11 mouse cellular contexts compared by ENCODE assay signal in the genomic region with DNA sequence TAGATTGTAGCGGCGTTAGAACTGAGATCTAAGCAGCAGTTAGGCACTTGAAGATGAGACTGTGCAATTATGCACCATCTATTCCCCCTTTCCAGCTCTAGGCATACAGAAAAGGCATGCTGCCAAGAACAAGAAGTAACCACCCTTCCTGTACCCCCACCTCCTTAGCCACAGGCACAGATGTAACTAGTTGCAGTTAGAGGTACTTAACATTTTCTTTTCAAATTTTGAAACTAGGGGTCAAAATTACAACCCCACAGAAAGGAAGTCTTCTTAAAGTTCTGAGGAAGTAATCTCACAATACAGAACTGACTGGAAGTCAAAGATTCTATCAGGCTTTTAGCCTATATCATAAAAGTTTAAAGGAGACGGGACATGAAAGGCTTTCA. TPM values are rescaled to one million over a fixed set of nuclear protein-coding genes. Genes with fewer than 3 reads are reported as not detected.
A peak's percentile ranks its signal among the peaks of the same experiment; 100 is the strongest.
DNase-seq lines count a peak whose midpoint lies in the region; ATAC-seq lines count a peak whose summit lies in the region.
"Had no signal": no experiment of that assay in that cellular context is flagged by ENCODE, and none has a peak within 500 bp of the region (broad histone marks: within the 10 kb centered on the region; RNA-seq: fewer than 3 reads in every experiment).

No protein-coding gene starts in this region.

- H3K27me3 ChIP-seq in heart, embryonic 15.5 days: 0 out of 2 replicates have a peak, but pooled peaks cover 6% of the 10 kb centered on the region
- peaks cover 44% of the 10 kb centered on the region for H3K27me3 ChIP-seq in midbrain, embryonic 10.5 days (ENCODE audit: low read depth, poor library complexity, severe bottlenecking)
- peaks cover 54% of the 10 kb centered on the region for H3K27me3 ChIP-seq in midbrain, embryonic 13.5 days

- no peak overlapping the region for H3K4me3 ChIP-seq in heart, embryonic 15.5 days
- peak overlapping the region; percentile 60; the same call in 1 of the 2 replicates for H3K4me3 ChIP-seq in midbrain, embryonic 10.5 days
- no peak overlapping the region for H3K4me3 ChIP-seq in midbrain, embryonic 13.5 days (replicated peaks)

- WGBS in heart, embryonic 15.5 days: 57% methylated on average over 3 of the region's 3 CpGs
- WGBS in midbrain, embryonic 10.5 days: 64% methylated on average over 3 of the region's 3 CpGs
- 71% methylated on average over 3 of the region's 3 CpGs for WGBS in midbrain, embryonic 13.5 days

- H3K27ac ChIP-seq in heart, embryonic 15.5 days: no peak overlapping the region
- H3K27ac ChIP-seq in midbrain, embryonic 10.5 days (replicated peaks): no peak overlapping the region
- H3K27ac ChIP-seq in midbrain, embryonic 13.5 days: no peak overlapping the region

- peaks cover 43% of the 10 kb centered on the region for H3K4me1 ChIP-seq in heart, embryonic 15.5 days (replicated peaks)
- H3K4me1 ChIP-seq in midbrain, embryonic 10.5 days: peaks cover 17% of the 10 kb centered on the region
- peaks cover 9% of the 10 kb centered on the region for H3K4me1 ChIP-seq in midbrain, embryonic 13.5 days (replicated peaks)

- no peak overlapping the region for H3K9ac ChIP-seq in heart, embryonic 15.5 days
- H3K9ac ChIP-seq in midbrain, embryonic 13.5 days (replicated peaks): no peak overlapping the region

- no peaks in the 10 kb centered on the region for H3K9me3 ChIP-seq in heart, embryonic 15.5 days (replicated peaks)
- H3K9me3 ChIP-seq in midbrain, embryonic 10.5 days (replicated peaks): no peaks in the 10 kb centered on the region
- no peaks in the 10 kb centered on the region for H3K9me3 ChIP-seq in midbrain, embryonic 13.5 days

- intact Hi-C loops in heart, postnatal 10 days (cut with DNase I): no loop called here

- peak overlapping the region; percentile 79 for H3K4me2 ChIP-seq in heart, embryonic 15.5 days
- H3K4me2 ChIP-seq in midbrain, embryonic 13.5 days (replicated peaks): no peak overlapping the region

- no peaks in the 10 kb centered on the region for H3K36me3 ChIP-seq in heart, embryonic 15.5 days
- no peaks in the 10 kb centered on the region for H3K36me3 ChIP-seq in midbrain, embryonic 10.5 days
- H3K36me3 ChIP-seq in midbrain, embryonic 13.5 days: no peaks in the 10 kb centered on the region

- no peak for ATAC-seq in heart, embryonic 15.5 days (replicated peaks; ENCODE audit: insufficient number of reproducible peaks, insufficient read depth, low FRiP score, low read depth)
- ATAC-seq in midbrain, embryonic 13.5 days: no peak
- peak; percentile 79 to 83 for ATAC-seq in hematopoietic stem cell, adult 5-6 weeks (replicated peaks in 1 of 2; ENCODE audit: insufficient read depth in 1 of 2, low FRiP score in 2 of 2, low TSS enrichment in 1 of 2, low read depth in 1 of 2, poor library complexity in 2 of 2, severe bottlenecking in 2 of 2)
- ATAC-seq in megakaryocyte, adult 5-6 weeks (ENCODE audit: poor library complexity, severe bottlenecking): peak; percentile 56

- DNase-seq in heart, postnatal 10 days: no peak
- no peak for DNase-seq in midbrain, embryonic 10.5 days (ENCODE audit: low spot score)
- DNase-seq in cerebellum, postnatal 25 days: no peak
- no peak for DNase-seq in thymus, postnatal 0 days (ENCODE audit: low spot score)
- DNase-seq: gastrocnemius, postnatal 25 days; kidney, adult 18-20 months had no signal

RNA-seq across cellular contexts. Expression of a gene that starts 0.9 kb away (rescaled TPM):
- polyA plus RNA-seq in heart, embryonic 15.5 days (2015; fragmentation: Nextera tagmentation; extraction: Ambion mirVana): 0.72 and 0.87 TPM in 2 replicates
- total RNA-seq in heart, postnatal 10 days (2021): 1 to 10 TPM in 1 of 2 experiments, under 1 TPM in 1; 0.98 to 1.1 TPM
- polyA plus RNA-seq in midbrain, embryonic 10.5 days (2016; fragmentation: Nextera tagmentation; extraction: Ambion mirVana): 0.10 and 0.46 TPM in 2 replicates
- polyA plus RNA-seq in midbrain, embryonic 13.5 days (2015; fragmentation: Nextera tagmentation; extraction: Ambion mirVana): not detected in 2 replicates
- total RNA-seq in hematopoietic stem cell, adult 5-6 weeks (2017): 5.4 and 5.6 TPM in 2 replicates
- total RNA-seq in megakaryocyte, adult 5-6 weeks (2015): 0.65 TPM in 1 of 2 replicates, not detected in the other
- 0.81 TPM in 1 of 2 replicates, not detected in the other for total RNA-seq in megakaryocyte, adult 5-6 weeks (2017)
- polyA plus RNA-seq in thymus, postnatal 0 days (2015; fragmentation: Nextera tagmentation; extraction: Ambion mirVana): 0.40 and 0.48 TPM in 2 replicates
- total RNA-seq: gastrocnemius, postnatal 25 days; left cerebral cortex, adult 18-20 months had no signal

Comparison
In these comparisons a context has a peak if more than half of its experiments do, and no peak if none do; other contexts are left out.
1. ATAC-seq: peak in hematopoietic stem cell, adult 5-6 weeks (2 of 2) and megakaryocyte, adult 5-6 weeks (single experiment); none in heart, embryonic 15.5 days (single experiment) and midbrain, embryonic 13.5 days (single experiment).